Mouse (Mus musculus) lung, embryonic 16.5 days (tissue): ENCODE measurements at regions not wholly inside any gene's neighbourhood (a gene's known extent, or its start where the extent isn't known, plus 50 kb on each side); places are given as distances from the start of the nearest gene placed in this dataset.

ENCODE experiments used
- ATAC-seq: fragments of 200-750 bp; cut with Nextera tagmentation; 2 replicates; pipeline ENCODE4 v1.8.0; 2017; ENCODE audit warnings: low read depth, mild to moderate bottlenecking, moderate library complexity
- H3K27ac ChIP-seq: fragments of 300-500 bp; sonication (generic); 2 replicates; pipeline ENCODE4 v1.5.1; 2014; ENCODE audit warnings: mild to moderate bottlenecking, control low read depth, low read length
- H3K27me3 ChIP-seq: fragments of 300-500 bp; sonication (generic); 2 replicates; pipeline ENCODE4 v1.6.1; 2014; ENCODE audit warnings: low read depth, low read length, mixed read lengths; ENCODE audit not compliant: control insufficient read depth, insufficient read depth
- H3K36me3 ChIP-seq: fragments of 300-500 bp; sonication (generic); 2 replicates; pipeline ENCODE4 v1.6.1; 2014; ENCODE audit warnings: low read length; ENCODE audit not compliant: control insufficient read depth, insufficient read depth
- H3K4me1 ChIP-seq: fragments of 300-500 bp; sonication (generic); replicated peaks from 2 replicates; pipeline ENCODE4 v1.6.1; 2014; ENCODE audit warnings: low read length, mixed read lengths; ENCODE audit not compliant: control insufficient read depth, insufficient read depth
- H3K4me2 ChIP-seq: fragments of 300-500 bp; sonication (generic); 2 replicates; pipeline ENCODE4 v1.6.1; 2014; ENCODE audit warnings: low read depth, low read length, control low read depth
- H3K4me3 ChIP-seq: fragments of 300-500 bp; sonication (generic); 2 replicates; pipeline ENCODE4 v1.5.1; 2014; ENCODE audit warnings: mild to moderate bottlenecking, low read length, control low read depth
- H3K9ac ChIP-seq: fragments of 300-500 bp; sonication (generic); 2 replicates; pipeline ENCODE4 v1.6.1; 2014; ENCODE audit warnings: low read length, control low read depth
- H3K9me3 ChIP-seq: fragments of 300-500 bp; sonication (generic); 2 replicates; pipeline ENCODE4 v1.6.1; 2016; ENCODE audit warnings: low read length; ENCODE audit not compliant: control insufficient read depth
- WGBS: fragments of 180-500 bp; shearing (Covaris S2); extraction: QIAGEN DNeasy Blood & Tissue Kit; methylation state at CpG from one replicate; pipeline ENCODE4 v1.1.7; 2014; 5-methylcytosine and 5-hydroxymethylcytosine counted together

DNA sequence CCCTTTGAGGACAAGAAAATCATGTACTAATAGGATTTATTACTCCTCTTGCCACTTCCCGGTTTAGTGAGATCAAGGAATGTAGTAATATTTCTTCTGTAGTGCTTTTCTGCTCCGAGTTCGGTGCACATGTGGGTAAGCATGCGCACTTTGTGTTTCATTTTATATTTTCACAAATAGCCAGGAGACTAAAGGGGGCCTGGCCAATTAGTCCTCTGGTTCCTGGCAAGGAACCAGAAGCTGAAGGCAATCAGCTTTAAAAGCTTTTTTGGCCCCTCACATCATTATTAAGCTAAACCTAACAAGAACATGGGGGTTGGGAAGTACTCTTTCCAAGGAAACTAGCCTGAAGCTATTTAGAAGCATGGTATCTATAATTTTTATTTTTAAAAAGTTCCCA, 134.2 kb downstream of the Fzd1 start:
- no peaks in the 10 kb centered on the region for H3K9me3 ChIP-seq
- H3K36me3 ChIP-seq, result no peaks in the 10 kb centered on the region
- no peak overlapping the region for H3K4me2 ChIP-seq
- no peak overlapping the region for H3K27ac ChIP-seq
- H3K9ac ChIP-seq, result no peak overlapping the region
- no peaks in the 10 kb centered on the region for H3K27me3 ChIP-seq
- no peak for ATAC-seq
- no peaks in the 10 kb centered on the region for H3K4me1 ChIP-seq
- H3K4me3 ChIP-seq, result no peak overlapping the region
- WGBS, result 58% methylated on average over 4 of the region's 4 CpGs

DNA sequence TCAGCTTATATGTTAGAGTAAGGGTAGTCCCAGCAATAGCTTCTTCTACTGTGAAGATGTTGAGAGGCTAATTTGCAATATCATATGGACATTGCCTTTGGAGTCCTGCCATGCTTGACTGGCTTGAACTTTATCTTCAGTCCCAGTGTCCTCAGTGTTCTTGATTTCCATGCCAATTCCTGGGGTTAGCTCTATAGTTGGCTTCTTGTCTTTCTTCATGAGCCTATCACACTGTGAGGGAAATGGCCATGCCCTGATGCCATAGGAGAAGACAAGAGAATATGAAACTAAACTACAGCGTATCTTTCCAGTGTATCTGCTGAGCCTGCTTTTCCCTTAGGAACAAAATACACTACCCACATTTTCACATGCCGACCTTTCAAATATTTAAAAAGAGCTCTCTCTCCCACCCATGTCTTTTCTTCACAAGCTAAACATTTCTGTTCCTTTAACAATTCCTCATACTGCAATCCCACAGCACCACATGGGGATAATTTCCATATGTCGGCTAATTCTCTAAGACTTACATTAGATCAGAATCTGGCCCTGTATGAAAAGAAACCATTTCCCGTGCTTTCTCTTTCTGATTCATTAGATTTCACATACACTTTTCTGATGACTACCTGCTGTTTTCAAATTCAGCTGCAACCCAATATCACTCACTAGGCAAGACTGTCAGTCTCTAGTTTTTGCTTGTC, 137.2 kb downstream of the Fzd1 start:
- Histone ChIP-seq H3K27ac (no peak overlapping the region), H3K9ac (no peak overlapping the region), H3K4me2 (no peak overlapping the region), H3K4me3 (no peak overlapping the region), H3K27me3 (no peaks in the 10 kb centered on the region), H3K9me3 (no peaks in the 10 kb centered on the region), H3K36me3 (no peaks in the 10 kb centered on the region), H3K4me1 (no peaks in the 10 kb centered on the region)
- WGBS, result 73% methylated on average over 4 of the region's 4 CpGs
- no peak for ATAC-seq

DNA sequence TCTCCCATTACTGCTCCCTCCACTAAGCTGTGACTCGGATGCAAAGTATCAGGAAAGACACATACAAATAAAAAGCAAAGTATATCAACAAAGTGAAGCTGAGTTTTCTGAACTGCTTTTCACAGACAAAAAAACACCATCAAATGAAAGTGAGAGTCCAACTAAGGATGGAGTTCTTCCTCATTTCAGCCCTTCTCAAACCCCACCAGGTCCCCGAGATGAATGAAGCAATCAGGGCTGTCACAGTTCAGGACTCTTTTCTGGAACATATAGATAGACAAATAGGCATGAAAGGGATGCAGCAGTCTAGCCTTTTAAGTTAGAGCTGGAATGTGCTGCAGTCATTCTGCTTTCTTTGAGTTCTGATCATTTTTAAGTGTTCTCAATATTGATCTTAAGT, 142.6 kb downstream of the Fzd1 start:
- Histone ChIP-seq H3K9me3 (no peaks in the 10 kb centered on the region), H3K4me3 (no peak overlapping the region), H3K9ac (no peak overlapping the region), H3K27ac (no peak overlapping the region), H3K36me3 (no peaks in the 10 kb centered on the region), H3K4me1 (no peaks in the 10 kb centered on the region), H3K27me3 (no peaks in the 10 kb centered on the region), H3K4me2 (no peak overlapping the region)
- 78% methylated on average over 2 of the region's 2 CpGs for WGBS
- ATAC-seq, result no peak

DNA sequence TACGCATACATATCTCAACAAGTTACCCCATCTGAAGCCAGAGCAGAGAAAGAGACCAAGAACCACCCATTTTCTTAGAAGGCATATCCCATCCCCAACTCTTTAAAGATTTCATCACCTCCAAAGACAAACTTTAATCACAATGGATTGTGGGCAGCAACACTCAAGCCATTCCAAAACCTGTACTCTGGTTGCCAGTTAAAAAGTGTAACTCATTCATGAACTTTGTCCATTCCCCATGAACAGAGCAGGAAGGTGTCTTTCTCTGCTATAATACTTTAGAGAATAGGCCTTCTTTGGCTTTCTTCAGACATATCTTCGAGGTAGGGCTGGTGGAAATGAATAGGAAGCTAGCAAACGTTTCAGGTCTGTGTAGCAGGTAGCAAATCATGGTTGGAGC, 160.4 kb downstream of the Fzd1 start:
- WGBS, result 87% methylated on average over 3 of the region's 3 CpGs
- no peaks in the 10 kb centered on the region for H3K9me3 ChIP-seq
- no peaks in the 10 kb centered on the region for H3K27me3 ChIP-seq
- no peak overlapping the region for H3K27ac ChIP-seq
- no peak for ATAC-seq
- no peak overlapping the region for H3K9ac ChIP-seq
- 0 out of 2 replicates have a peak, but pooled peaks cover 2% of the 10 kb centered on the region for H3K4me1 ChIP-seq
- no peak overlapping the region for H3K4me2 ChIP-seq
- no peak overlapping the region for H3K4me3 ChIP-seq
- H3K36me3 ChIP-seq, result no peaks in the 10 kb centered on the region

DNA sequence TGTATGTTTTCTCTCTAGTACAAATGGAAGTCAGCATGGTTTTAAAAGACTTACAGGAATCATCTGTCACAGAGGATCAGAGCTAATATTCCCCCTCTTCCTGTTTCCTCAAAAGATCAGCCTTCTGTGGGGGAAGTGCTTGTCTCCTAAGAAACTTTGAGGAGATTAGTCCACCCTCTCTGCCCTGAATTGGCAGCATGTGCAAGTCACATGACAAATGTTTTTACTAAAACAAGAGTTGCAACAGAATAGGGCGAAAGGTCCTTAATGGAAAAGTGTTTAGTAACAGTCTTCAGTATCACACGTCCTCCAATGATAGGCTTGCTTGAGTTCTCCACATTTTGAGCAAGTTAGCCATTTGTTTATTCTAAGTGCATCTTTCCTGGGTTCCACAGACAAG, 162.8 kb downstream of the Fzd1 start:
- H3K4me2 ChIP-seq, result no peak overlapping the region
- peak; percentile 87 for ATAC-seq
- 0 out of 2 replicates have a peak overlapping the region, but pooled peaks have one; percentile 12 for H3K27ac ChIP-seq
- H3K27me3 ChIP-seq, result no peaks in the 10 kb centered on the region
- H3K4me3 ChIP-seq, result no peak overlapping the region
- no peaks in the 10 kb centered on the region for H3K36me3 ChIP-seq
- no peaks in the 10 kb centered on the region for H3K9me3 ChIP-seq
- H3K9ac ChIP-seq, result no peak overlapping the region
- 42% methylated on average over 2 of the region's 2 CpGs for WGBS
- H3K4me1 ChIP-seq, result 0 out of 2 replicates have a peak, but pooled peaks cover 2% of the 10 kb centered on the region

DNA sequence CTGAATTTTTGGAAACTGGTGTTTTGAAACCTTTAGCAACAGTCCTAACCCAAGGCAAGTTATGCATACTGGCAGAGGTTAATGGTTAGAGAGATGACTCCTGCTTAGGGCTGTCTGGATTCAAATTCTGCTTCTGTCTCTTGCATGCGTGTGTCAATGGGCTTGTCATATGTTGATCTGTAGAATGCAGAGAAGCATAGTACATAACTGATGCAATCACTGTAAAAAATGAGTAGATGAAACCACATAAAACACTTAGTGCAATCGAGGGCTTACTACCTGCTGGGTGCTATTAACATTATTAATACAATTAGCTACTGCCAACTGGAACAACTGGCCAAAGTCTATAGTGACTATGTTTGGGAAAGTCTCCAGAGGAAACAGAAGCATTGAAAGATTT, 163.3 kb downstream of the Fzd1 start:
- no peak overlapping the region for H3K9ac ChIP-seq
- H3K9me3 ChIP-seq, result no peaks in the 10 kb centered on the region
- no peak overlapping the region for H3K4me3 ChIP-seq
- H3K27me3 ChIP-seq, result no peaks in the 10 kb centered on the region
- WGBS, result 72% methylated on average over 2 of the region's 2 CpGs
- no peak for ATAC-seq
- 0 out of 2 replicates have a peak, but pooled peaks cover 2% of the 10 kb centered on the region for H3K4me1 ChIP-seq
- H3K27ac ChIP-seq, result 0 out of 2 replicates have a peak overlapping the region, but pooled peaks have one; percentile 12
- no peak overlapping the region for H3K4me2 ChIP-seq
- no peaks in the 10 kb centered on the region for H3K36me3 ChIP-seq

DNA sequence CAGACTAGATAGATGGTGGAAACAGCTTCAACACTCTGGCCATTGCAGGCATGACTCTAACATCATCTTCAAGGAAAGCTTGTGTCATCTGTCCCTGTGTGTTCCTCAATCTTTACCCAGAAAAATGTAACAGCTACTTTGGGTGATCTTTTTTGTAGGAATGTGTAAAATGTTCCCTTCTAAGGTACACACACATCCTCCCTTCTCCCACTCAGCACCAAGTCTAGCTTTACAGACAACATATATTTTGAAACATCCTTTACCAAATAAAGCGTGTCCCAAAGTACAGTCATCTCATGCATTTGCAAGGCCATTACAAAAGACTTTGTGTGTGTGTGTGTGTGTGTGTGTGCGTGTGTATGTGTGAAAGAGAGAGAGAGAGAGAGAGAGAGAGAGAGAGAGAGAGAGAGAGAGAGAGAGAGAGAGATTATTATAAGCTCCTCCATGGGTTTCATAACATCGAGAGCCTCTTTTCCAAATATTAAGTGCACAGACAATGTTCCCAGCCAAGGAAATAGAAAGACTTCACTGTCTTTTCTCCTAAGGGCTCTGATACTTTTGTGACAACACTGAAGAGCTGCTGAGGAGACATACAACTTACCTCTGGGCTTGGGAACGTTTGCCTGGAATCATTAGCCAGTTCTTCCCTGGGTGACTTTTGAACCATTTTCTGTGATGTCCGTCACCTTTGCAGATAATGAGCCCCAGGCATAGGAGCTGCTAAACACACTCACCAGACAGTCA, 164.0 kb downstream of the Fzd1 start:
- Histone ChIP-seq H3K27me3 (no peaks in the 10 kb centered on the region), H3K27ac (no peak overlapping the region), H3K4me1 (0 out of 2 replicates have a peak, but pooled peaks cover 2% of the 10 kb centered on the region), H3K4me2 (no peak overlapping the region), H3K36me3 (no peaks in the 10 kb centered on the region), H3K4me3 (no peak overlapping the region), H3K9me3 (no peaks in the 10 kb centered on the region), H3K9ac (no peak overlapping the region)
- ATAC-seq, result no peak
- WGBS, result 64% methylated on average over 5 of the region's 5 CpGs

DNA sequence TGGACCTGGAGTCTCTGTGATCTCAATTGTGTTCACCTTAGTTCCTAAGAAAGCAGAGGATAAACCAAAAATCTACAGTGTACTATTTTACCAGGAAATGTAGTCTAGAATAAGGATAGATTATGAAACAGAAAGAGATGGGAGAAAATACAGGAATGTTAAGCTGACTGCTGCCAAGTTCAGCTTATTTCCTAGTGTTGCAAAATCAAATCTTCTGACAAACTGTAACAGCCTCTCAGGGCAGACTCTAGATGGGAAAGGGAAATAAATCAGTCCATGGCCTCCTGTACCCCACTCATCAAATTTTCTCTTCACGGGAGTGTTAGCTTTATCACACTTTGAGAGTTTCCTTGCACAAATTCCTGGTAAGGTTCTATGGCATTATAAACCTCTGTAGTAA, 166.1 kb downstream of the Fzd1 start:
- ATAC-seq, result no peak
- Histone ChIP-seq H3K4me3 (no peak overlapping the region), H3K4me2 (no peak overlapping the region), H3K9me3 (no peaks in the 10 kb centered on the region), H3K4me1 (0 out of 2 replicates have a peak, but pooled peaks cover 2% of the 10 kb centered on the region), H3K36me3 (no peaks in the 10 kb centered on the region), H3K27me3 (no peaks in the 10 kb centered on the region), H3K27ac (no peak overlapping the region), H3K9ac (no peak overlapping the region)
- WGBS, result 51% methylated on average over 1 of the region's 1 CpGs

DNA sequence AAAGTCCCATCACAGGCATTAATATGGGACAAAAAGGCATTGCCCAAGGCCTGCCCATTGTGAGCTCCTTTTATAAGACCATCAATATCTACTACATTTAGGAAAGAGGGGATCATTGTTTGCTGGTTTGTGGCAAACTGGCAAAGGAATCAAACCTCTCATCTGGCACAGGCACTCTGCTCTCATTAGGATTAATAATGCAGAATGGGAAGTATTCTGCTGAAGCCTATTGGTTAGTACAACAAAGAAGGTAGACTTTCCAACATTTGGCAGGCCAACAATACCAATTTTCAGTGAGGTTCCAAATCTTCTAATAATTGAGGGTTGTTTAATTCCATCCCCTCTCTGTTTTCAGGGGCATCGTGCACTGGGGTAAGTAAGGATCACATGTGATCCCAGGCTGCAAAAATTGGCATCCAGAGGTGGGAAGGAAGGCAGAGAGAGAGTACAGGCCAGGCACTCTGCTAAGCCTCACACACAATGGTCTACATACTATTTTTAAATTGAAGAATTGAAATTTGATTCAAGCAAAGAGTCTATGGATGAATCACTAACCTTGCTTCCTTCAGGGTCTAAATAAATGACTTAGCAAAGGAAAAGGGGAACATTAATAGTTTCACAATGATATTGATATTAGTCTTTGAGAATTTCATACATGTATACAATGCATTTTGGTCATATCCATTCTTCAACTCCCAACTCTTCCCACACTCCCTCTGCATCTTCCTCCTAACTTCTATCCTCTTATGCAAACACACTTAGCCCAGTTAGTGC, 174.9 kb downstream of the Fzd1 start:
- Histone ChIP-seq H3K9ac (no peak overlapping the region), H3K4me3 (no peak overlapping the region), H3K4me1 (no peaks in the 10 kb centered on the region), H3K36me3 (no peaks in the 10 kb centered on the region), H3K27ac (no peak overlapping the region), H3K4me2 (no peak overlapping the region), H3K27me3 (no peaks in the 10 kb centered on the region), H3K9me3 (no peaks in the 10 kb centered on the region)
- no peak for ATAC-seq
- 75% methylated on average over 1 of the region's 1 CpGs for WGBS
